Mouse (Mus musculus) layer of hippocampus, adult 2 months (tissue): ENCODE results near the gene Myo18b. TPM values are rescaled to one million over a fixed set of nuclear protein-coding genes. Genes with fewer than 3 reads are reported as not detected.

Experiments
- DNase-seq, 2 experiments: peaks; one replicate each; pipeline ENCODE4 v3.0.0; 2022; ENCODE audit warnings: low spot score in 2 of 2
- H3K27ac ChIP-seq: fragments of 200-600 bp; 2 replicates; pipeline ENCODE4 v1.8.1; 2022
- H3K4me3 ChIP-seq: fragments of 200-600 bp; 2 replicates; pipeline ENCODE4 v1.8.1; 2022; ENCODE audit warnings: mild to moderate bottlenecking
- CTCF ChIP-seq: fragments of 200-600 bp; conservative IDR thresholded peaks from 2 replicates; pipeline ENCODE4 v1.8.1; 2022; ENCODE audit warnings: antibody characterized with exemption, mild to moderate bottlenecking, moderate library complexity
- total RNA-seq, 2 experiments: library from RNA; stranded (reverse); gene quantifications; 2 replicates each; pipeline ENCODE4 v1.2.3; 2021

The Myo18b gene
- total RNA-seq, 2 experiments from 2014 or later, result 1.4 to 1.6 TPM

DNA sequence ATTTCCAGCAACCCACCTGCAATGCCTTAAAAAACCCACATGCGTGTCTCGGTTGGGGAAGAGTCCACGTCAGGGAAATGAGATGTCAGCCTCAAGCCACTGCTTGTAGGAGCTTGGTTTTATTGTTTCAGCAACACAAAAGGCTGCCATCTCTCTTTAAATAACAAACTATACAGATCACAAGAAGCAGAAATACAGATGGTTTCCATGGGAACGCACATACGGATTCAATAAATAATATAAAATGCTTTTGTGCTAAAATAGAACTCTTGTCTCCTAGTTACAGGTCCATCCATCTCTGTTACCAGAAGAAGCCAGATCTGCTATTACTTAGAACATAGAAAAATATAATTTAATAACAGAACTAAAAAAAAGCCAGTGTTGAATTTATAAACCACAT lies 14.2 kb upstream of the Myo18b start:
- Histone ChIP-seq H3K4me3 (no peak overlapping the region), H3K27ac (peak overlapping the region; percentile 79)
- DNase-seq, result no peak
- no peak for TF ChIP-seq CTCF

DNA sequence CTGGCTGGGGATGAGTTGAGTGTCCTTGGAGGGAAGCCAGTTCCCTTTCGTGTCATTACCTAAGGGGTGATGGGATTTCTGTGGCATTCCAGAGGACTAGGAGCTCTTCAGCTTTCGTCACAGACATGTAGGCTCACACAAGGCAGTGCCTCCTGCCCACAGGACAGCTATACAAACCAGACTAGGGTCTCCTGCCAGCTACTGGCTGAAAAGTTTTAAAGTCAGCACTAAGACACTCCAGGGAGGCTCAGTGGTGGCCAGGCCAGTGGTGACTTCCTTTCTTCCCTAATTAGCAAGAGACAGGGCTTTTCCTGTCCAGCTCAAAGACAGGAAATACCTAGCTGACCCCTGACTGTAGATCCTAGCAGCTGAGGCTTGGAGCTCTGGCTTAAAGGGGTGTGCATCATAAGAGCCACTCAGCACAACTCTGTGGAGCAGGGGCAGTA lies 12.0 kb upstream of the Myo18b start:
- DNase-seq, result no peak
- no peak for TF ChIP-seq CTCF
- no peak overlapping the region for H3K4me3 ChIP-seq
- H3K27ac ChIP-seq, result no peak overlapping the region

DNA sequence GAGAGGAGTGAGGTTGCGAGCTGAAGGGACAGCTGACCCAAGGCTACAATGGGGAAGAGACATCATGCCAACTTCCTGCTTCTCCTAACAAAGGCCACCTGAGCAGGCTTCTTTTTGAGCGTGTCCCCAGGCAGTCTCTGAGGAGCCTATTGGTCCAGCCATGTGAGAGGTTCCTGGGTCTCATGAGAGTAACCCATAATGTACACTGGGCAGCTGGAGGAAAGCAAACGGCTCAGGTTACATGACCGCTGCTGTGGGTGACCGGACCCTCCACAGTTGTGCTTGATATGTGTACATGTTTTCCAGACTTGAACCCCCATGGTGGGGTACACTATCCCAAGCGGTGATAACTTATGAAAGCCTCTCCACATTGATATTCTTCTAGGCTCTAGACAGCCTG lies 11.3 kb upstream of the Myo18b start:
- Histone ChIP-seq H3K4me3 (no peak overlapping the region), H3K27ac (no peak overlapping the region)
- no peak for DNase-seq
- no peak for TF ChIP-seq CTCF

DNA sequence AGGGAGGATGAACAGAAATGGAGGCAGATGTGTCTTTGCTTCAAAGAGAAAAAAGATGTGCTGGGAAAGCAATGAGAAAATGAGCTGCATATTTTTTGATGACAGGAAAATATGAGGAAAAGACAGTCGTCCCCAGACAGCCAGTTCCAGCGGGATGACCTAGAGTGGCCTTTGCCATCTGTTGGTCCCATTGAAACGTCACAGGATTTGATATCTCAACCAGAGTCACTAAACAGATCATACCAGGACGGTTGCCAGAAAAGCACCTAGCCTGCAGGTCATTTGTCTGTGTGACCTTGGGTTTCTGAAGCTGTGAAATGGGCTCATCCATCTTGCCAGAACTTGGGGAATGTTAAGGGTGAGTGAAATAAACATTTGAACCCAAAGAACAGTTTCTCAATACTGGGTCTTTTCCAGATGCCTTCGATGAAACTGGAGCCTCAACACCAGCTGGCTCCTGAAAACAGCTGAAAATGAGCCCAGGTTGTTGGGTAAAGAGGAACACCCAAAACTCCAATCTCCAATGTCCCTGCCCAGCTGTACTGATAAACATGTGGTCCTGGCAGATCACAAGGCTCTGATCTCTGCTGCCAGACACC lies 2.6 kb downstream of the Myo18b start:
- TF ChIP-seq CTCF, result no peak
- Histone ChIP-seq H3K27ac (no peak overlapping the region), H3K4me3 (no peak overlapping the region)
- DNase-seq, result no peak

DNA sequence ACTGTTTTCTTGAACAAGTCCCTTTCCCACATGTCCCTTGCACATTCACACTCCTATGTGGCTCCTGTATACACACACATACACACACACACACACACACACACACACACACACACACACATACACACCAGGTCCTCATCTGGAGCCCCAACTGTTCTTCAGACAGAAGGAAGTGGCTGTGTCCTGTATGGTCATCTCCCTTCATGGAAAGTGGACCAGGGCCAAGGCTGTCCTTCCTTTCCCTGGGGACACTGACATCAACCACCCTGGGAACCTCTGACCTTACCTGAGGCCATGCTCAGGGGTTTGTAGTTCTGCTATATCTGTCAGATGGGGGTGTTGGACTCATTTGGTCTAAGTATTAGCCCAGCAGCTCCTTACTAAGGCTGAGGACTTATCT lies 3.8 kb downstream of the Myo18b start:
- H3K27ac ChIP-seq, result no peak overlapping the region
- H3K4me3 ChIP-seq, result no peak overlapping the region
- DNase-seq, result no peak
- TF ChIP-seq CTCF, result no peak

DNA sequence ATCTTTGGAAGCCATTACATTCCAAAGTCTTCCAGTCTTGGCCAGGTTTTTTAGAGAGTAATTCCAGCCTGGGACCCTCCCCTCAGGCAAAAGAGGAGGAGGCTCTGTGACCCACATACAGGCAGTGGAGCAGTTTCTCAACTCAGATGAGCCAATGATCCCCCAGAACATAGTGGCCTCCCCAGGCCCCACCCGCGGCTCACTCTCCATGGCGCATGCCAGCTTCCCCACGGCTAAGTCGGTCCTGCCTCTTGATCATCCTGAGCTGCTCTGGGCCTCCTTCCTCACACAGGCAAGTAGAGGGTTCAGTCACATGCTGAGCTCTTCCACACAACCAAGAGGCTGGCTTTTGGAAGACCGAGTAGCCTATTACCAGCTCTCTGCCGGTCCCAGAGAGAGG lies 7.5 kb downstream of the Myo18b start:
- H3K4me3 ChIP-seq, result no peak overlapping the region
- H3K27ac ChIP-seq, result no peak overlapping the region
- no peak for TF ChIP-seq CTCF
- DNase-seq, result no peak

DNA sequence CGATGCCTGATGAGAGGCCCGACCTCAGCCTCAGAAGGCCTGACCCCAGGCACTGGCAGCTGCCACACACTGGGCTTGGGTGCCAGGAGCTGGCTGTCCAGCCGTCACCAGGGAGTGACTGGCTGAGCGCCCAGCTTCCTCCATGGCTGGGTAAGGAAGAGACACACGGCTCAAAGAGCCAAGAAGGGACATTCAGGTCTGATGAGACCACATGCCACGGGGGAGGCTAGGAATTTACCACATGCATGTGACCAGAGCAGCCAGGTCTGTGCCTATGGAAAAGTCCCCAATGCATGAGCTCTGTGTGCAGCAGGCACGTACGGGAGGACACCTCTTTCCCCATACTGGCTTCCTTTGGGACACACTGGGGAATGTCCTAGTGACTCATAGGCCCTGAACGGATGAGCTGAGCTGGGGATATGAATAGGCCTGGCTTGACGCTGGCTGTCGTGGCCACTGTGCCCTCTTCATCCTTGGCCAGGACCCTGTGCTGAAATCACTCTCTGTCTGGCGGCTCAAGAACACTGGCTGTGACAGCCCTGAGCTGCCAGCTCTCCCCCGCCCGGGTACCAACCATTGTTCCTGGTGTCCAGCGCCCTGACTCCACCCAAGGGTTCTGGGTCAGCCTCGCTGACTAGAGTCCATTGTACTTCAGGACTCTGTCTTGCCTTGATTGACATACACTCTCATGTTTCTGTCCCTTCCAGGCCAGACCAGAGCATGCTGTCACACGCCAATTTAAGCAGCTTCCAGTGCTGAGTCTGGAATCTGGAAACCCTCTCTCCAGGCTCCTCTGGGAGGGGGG lies 9.3 kb downstream of the Myo18b start:
- no peak for TF ChIP-seq CTCF
- Histone ChIP-seq H3K27ac (no peak overlapping the region), H3K4me3 (no peak overlapping the region)
- peak in 1 of 2 experiments; percentile 49 for DNase-seq

DNA sequence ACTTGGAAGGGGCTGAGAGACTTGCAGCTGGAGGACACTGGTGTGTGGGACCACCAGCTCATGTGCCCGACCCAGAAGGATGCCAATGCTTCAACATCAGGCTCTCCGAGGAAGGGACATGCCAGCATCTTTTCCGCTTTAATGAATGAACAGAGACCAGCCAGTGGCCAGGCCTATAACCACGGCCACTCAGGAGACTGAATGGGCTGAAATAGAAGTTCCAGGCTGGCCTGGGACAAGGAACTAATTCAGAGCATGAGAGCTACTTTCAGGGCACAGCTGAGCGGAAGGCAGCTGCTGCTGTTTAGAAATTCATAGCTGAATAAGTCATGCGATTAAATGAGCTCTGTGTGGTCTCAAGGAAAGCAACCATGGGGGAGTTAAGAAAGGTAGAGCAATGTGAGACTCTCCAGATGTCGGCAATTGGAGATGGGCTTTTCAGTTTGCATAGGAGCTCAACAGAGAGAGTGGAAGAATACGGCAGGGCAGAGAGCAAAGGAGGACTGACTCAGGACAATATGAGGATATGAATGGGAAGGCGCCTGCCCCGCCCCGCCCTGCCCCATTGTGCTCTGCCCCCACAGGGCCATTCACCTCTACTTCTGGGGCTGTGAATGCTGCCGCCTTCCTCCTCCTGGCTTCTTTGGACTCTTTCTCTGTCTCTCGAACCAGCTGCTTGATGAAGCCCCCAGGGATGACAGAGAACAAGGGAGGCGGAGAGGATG lies 18.6 kb downstream of the Myo18b start:
- Histone ChIP-seq H3K27ac (no peak overlapping the region), H3K4me3 (no peak overlapping the region)
- peak in 1 of 2 experiments; percentile 41 for DNase-seq
- no peak for TF ChIP-seq CTCF

DNA sequence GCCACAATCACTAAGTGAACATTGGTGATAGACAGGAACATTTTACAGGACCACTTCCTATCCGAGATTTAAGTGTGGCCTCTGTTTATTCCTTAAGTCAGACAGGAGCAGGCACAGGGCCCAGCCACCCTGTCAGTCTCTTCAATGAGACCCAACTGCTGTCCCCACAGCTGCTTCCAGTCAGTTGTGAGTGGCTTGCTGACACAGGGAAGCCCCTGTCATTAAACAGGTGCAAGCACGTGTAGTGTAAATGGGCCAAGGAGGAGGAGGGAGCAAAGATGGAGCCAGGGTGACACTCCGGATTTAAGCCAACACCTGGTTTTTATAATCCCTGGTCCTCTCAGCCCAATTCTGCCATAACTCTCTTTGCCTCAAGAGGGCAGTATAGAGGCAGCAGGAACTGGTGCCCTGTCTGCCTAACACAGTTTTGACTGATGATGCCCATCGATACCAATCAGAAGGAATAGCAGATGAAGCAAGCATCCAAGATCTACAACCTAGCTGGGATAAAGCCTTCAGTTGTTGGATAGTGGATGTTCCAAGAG lies 19.2 kb downstream of the Myo18b start:
- peak; percentile 64 to 73 for DNase-seq
- Histone ChIP-seq H3K27ac (no peak overlapping the region), H3K4me3 (no peak overlapping the region)
- peak; percentile 98 for TF ChIP-seq CTCF

DNA sequence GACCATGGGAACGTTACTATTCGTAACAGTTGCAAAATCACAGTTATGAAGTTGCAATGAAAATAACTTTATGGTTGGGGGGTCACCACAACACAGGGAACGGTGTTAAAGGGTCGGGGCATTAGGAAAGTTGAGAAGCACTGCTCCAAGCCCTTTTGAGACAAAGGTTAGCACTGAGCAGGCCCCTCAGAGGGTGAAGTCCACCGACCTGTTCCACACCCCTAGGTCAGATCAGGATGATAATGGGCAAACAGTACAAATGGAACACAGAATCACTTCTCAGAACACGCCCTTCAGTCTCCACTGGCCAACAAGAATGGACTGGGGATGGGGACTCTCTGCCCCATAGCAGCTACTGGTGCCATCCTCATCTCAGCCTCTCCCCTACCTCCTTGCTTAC lies 23.2 kb downstream of the Myo18b start:
- DNase-seq, result no peak
- no peak for TF ChIP-seq CTCF
- Histone ChIP-seq H3K4me3 (no peak overlapping the region), H3K27ac (no peak overlapping the region)

DNA sequence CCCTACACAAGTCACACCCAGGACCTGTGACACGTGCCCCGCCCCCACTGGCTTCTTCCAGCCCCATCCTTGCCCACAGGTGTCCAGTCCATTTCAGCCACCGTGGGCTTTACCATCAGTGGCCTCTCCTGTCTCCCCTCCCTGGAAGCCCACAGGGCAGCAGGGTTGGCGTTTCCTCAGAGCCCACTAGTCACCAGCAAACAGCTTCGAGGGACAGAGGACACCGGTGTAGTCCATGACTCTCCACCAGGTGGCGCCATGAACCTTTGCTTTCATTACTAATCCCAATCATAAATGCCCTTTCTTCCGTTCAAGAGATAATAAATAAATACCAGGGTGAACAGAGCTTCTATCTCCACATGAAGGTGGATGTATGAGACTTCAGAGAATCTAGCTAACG lies 25.4 kb downstream of the Myo18b start:
- Histone ChIP-seq H3K27ac (no peak overlapping the region), H3K4me3 (no peak overlapping the region)
- peak; percentile 96 for TF ChIP-seq CTCF
- peak; percentile 70 to 86 for DNase-seq

DNA sequence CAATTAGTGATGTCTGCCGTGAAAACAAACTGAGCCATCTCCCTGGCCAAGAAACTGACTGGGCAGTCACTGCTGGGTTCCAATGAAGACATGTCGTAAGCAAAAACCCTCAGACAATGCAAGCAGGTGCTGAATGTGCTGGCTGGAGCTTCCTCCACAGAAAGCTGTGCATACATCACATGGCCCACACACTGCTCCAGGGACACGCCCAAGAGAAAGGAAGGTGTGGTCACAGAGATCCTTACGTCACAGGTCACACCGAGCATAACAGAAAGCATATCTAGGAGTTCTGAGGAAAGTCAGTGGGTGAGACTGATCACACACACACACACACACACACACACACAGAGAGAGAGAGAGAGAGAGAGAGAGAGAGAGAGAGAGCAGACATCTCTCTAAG lies 27.5 kb downstream of the Myo18b start:
- TF ChIP-seq CTCF, result no peak
- no peak overlapping the region for H3K4me3 ChIP-seq
- no peak for DNase-seq
- no peak overlapping the region for H3K27ac ChIP-seq

DNA sequence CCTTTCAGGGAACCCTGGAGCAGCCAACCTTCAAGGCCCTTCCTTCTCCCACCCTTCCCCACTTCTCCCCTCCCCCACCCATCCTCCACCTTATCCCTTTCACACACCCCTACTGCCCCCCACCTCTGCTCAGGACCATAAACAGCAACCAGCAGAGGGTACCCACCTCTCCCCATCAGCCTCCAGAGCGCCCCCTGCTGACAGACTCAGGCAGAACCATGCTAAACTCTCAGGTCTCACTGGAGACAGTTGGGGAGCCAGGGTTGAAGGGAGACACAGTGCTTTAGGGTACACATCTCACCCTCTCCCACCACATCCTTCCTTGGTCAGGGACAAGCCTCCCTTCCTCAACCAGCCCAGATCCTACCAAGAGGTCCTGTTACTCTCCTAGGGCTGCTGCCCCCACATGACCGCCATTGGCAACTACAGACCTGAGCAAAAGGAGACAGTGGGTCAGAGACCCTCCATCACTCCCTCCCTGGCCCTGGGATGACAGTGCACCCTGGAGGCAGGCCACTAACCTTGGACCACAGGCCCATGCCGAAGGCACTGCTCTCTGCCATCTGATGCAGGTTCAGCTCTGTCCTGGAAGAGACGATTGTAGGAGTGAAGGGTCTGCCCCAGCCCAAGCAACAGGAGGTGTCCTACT lies 31.3 kb downstream of the Myo18b start:
- peak in 1 of 2 experiments; percentile 71 for DNase-seq
- no peak overlapping the region for H3K27ac ChIP-seq
- peak; percentile 80 for TF ChIP-seq CTCF
- H3K4me3 ChIP-seq, result no peak overlapping the region
